Mouse (Mus musculus) heart, adult 10 weeks (tissue): ENCODE measurements around the gene Cacng1. TPM values are rescaled to one million over a fixed set of nuclear protein-coding genes. Genes with fewer than 3 reads are reported as not detected.

ENCODE experiments used
- polyA plus RNA-seq: library from polyadenylated mRNA; stranded (reverse); fragments of 350-450 nt; fragmentation: Illumina TruSeq; extraction: RNeasy Lipid Tissue Mini Kit (QIAGEN cat#74804); gene quantifications from one replicate; pipeline ENCODE4 v1.2.3, GENCODE M21; 2014; ENCODE audit warnings: low read depth, low replicate concordance

The Cacng1 gene
- polyA plus RNA-seq, result not detected

GRCm38 (mm10) chr11:107716332-107716938 is at the start of gene Cacng1:
Cacng1 (minus strand) TSS chr11:107716522.

Other genes with a start within 250 kb of the Cacng1 start
- 42.7 TPM for gene Pitpnc1, start 245.8 kb downstream of the Cacng1 start, polyA plus RNA-seq
- 116 TPM for gene Psmd12, start 237.0 kb downstream of the Cacng1 start, polyA plus RNA-seq
- gene Helz, start 168.6 kb downstream of the Cacng1 start, polyA plus RNA-seq, result 8.4 TPM
- not detected for gene Cacng4, start 78.0 kb upstream of the Cacng1 start, polyA plus RNA-seq
- not detected for gene Cacng5, start 198.5 kb upstream of the Cacng1 start, polyA plus RNA-seq